Mouse (Mus musculus) liver, postnatal 0 days (tissue): ENCODE data around the gene Psmd2. TPM values are rescaled to one million over a fixed set of nuclear protein-coding genes. Genes with fewer than 3 reads are reported as not detected.

Experiments used
- ATAC-seq: fragments of 200-750 bp; cut with Nextera tagmentation; 2 replicates; pipeline ENCODE4 v1.8.0; 2017; ENCODE audit warnings: mild to moderate bottlenecking, moderate library complexity
- DNase-seq: peaks from one replicate; pipeline ENCODE4 v3.0.0-alpha.2; 2016
- H3K27ac ChIP-seq: fragments of 300-500 bp; sonication (generic); 2 replicates; pipeline ENCODE4 v1.5.1; 2014; ENCODE audit warnings: antibody characterized with exemption, moderate library complexity, mild to moderate bottlenecking, low read depth
- H3K27me3 ChIP-seq: fragments of 300-500 bp; sonication (generic); 2 replicates; pipeline ENCODE4 v1.6.1; 2014; ENCODE audit warnings: low read length, control low read depth, mixed read lengths; ENCODE audit not compliant: insufficient read depth
- H3K36me3 ChIP-seq: fragments of 300-500 bp; sonication (generic); replicated peaks from 2 replicates; pipeline ENCODE4 v1.6.1; 2014; ENCODE audit warnings: mild to moderate bottlenecking, control low read depth, low read length, moderate library complexity, mixed read lengths; ENCODE audit not compliant: insufficient read depth
- H3K4me1 ChIP-seq: fragments of 300-500 bp; sonication (generic); 2 replicates; pipeline ENCODE4 v1.6.1; 2014; ENCODE audit warnings: antibody characterized with exemption, mild to moderate bottlenecking, control low read depth; ENCODE audit not compliant: insufficient read depth
- H3K4me2 ChIP-seq: fragments of 300-500 bp; sonication (generic); 2 replicates; pipeline ENCODE4 v1.6.1; 2014; ENCODE audit warnings: low read depth, mild to moderate bottlenecking, low read length, moderate library complexity, mixed read lengths
- H3K4me3 ChIP-seq: fragments of 300-500 bp; sonication (generic); 2 replicates; pipeline ENCODE4 v1.5.1; 2014; ENCODE audit warnings: low read depth, low read length
- H3K9ac ChIP-seq: fragments of 300-500 bp; sonication (generic); replicated peaks from 2 replicates; pipeline ENCODE4 v1.6.1; 2014; ENCODE audit warnings: mild to moderate bottlenecking, moderate library complexity
- H3K9me3 ChIP-seq: fragments of 300-500 bp; sonication (generic); 2 replicates; pipeline ENCODE4 v1.6.1; 2016; ENCODE audit warnings: mild to moderate bottlenecking, control low read depth, low read length, mixed read lengths
- CTCF ChIP-seq: sonication (generic); IDR thresholded peaks from 2 replicates; pipeline ENCODE4 v1.5.1; 2016; ENCODE audit warnings: antibody characterized with exemption, low read depth
- EP300 ChIP-seq: IDR thresholded peaks from 2 replicates; pipeline ENCODE4 v1.6.1; 2016; ENCODE audit warnings: antibody characterized with exemption, low read depth, mild to moderate bottlenecking
- WGBS: fragments of 180-500 bp; shearing (Covaris S2); extraction: QIAGEN DNeasy Blood & Tissue Kit; methylation state at CpG from one replicate; pipeline ENCODE4 v1.1.7; 2014; ENCODE audit not compliant: insufficient replicate concordance; 5-methylcytosine and 5-hydroxymethylcytosine counted together
- polyA plus RNA-seq: library from polyadenylated mRNA; unstranded; fragments of >200 nt; fragmentation: Nextera tagmentation; extraction: Ambion mirVana; gene quantifications from 2 replicates; pipeline ENCODE4 v1.2.1, GENCODE M21; 2015

Gene Psmd2
- polyA plus RNA-seq, 1 experiment from 2014 or later = 110 TPM

GRCm38 (mm10) chr16:20703071-20703470 lies 51.6 kb downstream of the Psmd2 start:
- WGBS = 84% methylated on average over 10 of the region's 10 CpGs
- peaks cover 36% of the 10 kb centered on the region for H3K4me1 ChIP-seq
- peaks cover 19% of the 10 kb centered on the region for H3K36me3 ChIP-seq
- no peaks in the 10 kb centered on the region for H3K9me3 ChIP-seq
- peak overlapping the region; percentile 21; the same call in 1 of the 2 replicates for H3K9ac ChIP-seq
- peak overlapping the region; percentile 78 for H3K27ac ChIP-seq
- ATAC-seq (no peak), DNase-seq (no peak)
- no peaks in the 10 kb centered on the region for H3K27me3 ChIP-seq
- no peak for TF ChIP-seq CTCF
- no peak for TF ChIP-seq EP300
- peak overlapping the region; percentile 42 for H3K4me2 ChIP-seq
- H3K4me3 ChIP-seq = no peak overlapping the region

DNA sequence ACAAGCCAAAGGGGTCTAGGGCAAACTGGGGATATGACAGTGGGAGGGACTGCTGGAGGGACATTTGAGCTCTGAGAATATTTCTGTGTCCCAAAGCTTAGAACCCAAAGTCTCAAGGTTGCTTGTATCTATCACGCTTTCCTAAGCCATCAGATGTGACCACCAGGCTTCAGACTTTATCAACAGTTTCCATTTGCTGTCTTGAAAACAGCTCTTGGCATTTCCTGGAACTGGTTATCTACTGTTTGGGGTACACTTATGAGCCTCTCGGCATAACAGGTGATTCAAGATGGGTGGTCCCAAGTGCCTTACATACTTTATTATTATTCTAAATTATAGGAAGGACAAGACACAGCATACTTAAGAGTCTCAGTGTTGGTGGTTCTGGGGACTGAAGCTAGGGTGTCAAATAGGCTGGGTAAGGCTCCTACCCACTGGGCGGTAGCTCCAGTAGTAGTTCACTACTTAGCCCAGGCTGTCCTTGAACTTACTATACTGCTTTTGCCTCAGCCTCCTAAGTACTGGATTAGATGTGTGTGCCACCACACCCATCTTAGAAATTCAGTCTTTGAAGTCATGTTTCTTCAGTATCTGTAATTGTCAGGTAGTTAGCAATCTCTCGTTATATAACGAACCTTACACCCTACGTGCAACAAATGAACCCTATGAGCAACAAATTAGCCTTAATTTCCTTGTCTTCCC lies 52.4 kb downstream of the Psmd2 start:
- H3K4me3 ChIP-seq = no peak overlapping the region
- H3K9ac ChIP-seq = peak overlapping the region; percentile 21; the same call in 1 of the 2 replicates
- H3K27me3 ChIP-seq = no peaks in the 10 kb centered on the region
- peaks cover 36% of the 10 kb centered on the region for H3K4me1 ChIP-seq
- peak; percentile 65 for ATAC-seq
- peaks cover 20% of the 10 kb centered on the region for H3K36me3 ChIP-seq
- no peaks in the 10 kb centered on the region for H3K9me3 ChIP-seq
- no peak for DNase-seq
- peak overlapping the region; percentile 42 for H3K4me2 ChIP-seq
- peak overlapping the region; percentile 78 for H3K27ac ChIP-seq
- TF ChIP-seq CTCF (no peak), EP300 (peak; percentile 92)
- 49% methylated on average over 6 of the region's 6 CpGs for WGBS

- TF ChIP-seq EP300 (no peak), CTCF (no peak)
- DNase-seq (no peak), ATAC-seq (no peak)
- 40% methylated on average over 3 of the region's 3 CpGs for WGBS
- Histone ChIP-seq H3K9ac (no peak overlapping the region), H3K9me3 (no peaks in the 10 kb centered on the region), H3K36me3 (peaks cover 26% of the 10 kb centered on the region), H3K27me3 (no peaks in the 10 kb centered on the region), H3K4me1 (peaks cover 36% of the 10 kb centered on the region), H3K4me2 (no peak overlapping the region), H3K4me3 (no peak overlapping the region), H3K27ac (0 out of 2 replicates have a peak overlapping the region, but pooled peaks have one; percentile 9)
These were observed 54.3 kb downstream of the Psmd2 start for GRCm38 (mm10) chr16:20705786-20706185.

DNA sequence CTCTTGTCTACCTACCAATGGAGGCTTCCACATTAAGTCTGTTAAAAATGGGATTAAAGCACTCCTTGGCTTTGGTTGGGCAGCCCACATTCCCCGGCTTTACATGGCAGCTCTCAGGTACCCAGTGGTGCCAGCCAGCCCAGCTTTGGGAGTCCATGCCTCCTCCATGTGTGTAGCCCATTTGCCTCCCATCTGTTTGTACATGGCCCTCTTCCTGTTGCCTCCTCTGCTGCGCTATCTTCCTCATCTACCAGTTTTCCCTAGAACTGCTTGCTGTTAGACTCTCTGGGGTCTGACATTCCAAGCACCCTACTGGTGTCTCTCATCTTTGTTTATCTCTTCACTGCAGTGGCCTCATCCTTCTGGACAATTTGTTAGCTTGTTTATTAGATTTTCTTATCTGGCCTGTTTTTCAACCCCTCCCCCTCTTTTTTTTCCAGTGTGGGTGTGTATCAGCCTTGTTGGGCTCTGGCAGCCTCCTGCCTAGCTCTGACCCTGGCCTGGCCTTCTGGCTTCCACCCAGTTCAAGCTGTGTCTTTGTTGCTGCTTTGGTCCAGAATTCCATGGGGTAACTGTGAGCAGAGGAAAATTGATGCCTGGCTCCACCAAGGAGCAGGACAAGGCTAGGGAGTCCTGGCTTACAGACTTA lies 55.1 kb downstream of the Psmd2 start:
- H3K9ac ChIP-seq = no peak overlapping the region
- ATAC-seq = no peak
- WGBS = 75% methylated on average over 2 of the region's 2 CpGs
- no peaks in the 10 kb centered on the region for H3K9me3 ChIP-seq
- TF ChIP-seq CTCF = no peak
- 0 out of 2 replicates have a peak, but pooled peaks have one; percentile 21 for TF ChIP-seq EP300
- H3K4me1 ChIP-seq = peaks cover 34% of the 10 kb centered on the region
- H3K4me3 ChIP-seq = no peak overlapping the region
- peaks cover 27% of the 10 kb centered on the region for H3K36me3 ChIP-seq
- peak overlapping the region; percentile 35; the same call in 1 of the 2 replicates for H3K27ac ChIP-seq
- no peak for DNase-seq
- H3K27me3 ChIP-seq = no peaks in the 10 kb centered on the region
- H3K4me2 ChIP-seq = no peak overlapping the region

DNA sequence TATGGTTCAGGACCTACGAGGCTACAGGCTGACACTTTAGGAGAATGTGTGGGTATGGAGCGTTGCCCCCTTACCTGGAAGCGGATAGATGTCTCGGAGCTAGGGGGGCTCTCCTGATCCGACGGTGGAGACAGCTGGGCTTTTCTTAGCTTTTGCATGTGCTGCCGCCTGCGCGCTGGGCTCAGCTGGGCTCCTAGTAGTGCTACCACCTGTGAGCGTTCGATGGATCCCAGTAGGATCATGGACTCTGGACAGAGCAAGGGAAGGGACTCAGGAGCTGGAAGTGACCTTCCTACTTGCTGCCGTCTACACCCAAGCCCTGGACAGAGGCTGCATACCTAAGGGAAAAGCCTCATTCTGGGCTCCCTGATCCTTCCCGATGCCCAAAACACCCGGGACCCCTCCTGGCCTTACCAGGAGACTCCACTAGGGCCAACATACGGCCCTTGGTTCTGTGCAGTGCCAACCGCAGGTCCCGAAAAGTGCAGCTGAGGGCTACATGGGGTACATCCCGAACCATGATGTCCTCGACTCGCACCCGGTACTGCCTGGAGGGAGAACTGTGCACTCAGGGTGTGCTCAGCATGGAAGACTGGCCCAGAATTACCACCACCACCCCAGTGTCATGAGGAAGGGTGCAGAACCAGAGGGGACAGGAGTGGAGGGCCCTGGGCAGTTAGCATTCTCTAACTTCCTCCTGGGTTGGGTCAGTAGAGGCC lies 56.9 kb downstream of the Psmd2 start:
- Histone ChIP-seq H3K4me2 (no peak overlapping the region), H3K36me3 (peaks cover 25% of the 10 kb centered on the region; the same call in 1 of the 2 replicates), H3K9ac (no peak overlapping the region), H3K9me3 (no peaks in the 10 kb centered on the region), H3K27ac (no peak overlapping the region), H3K4me1 (peaks cover 26% of the 10 kb centered on the region), H3K27me3 (no peaks in the 10 kb centered on the region), H3K4me3 (no peak overlapping the region)
- no peak for DNase-seq
- ATAC-seq = no peak
- WGBS = 92% methylated on average over 21 of the region's 21 CpGs
- TF ChIP-seq EP300 (no peak), CTCF (no peak)
